Mouse (Mus musculus) thymus, adult 2 months (tissue): ENCODE measurements around the gene Esrrb. TPM values are rescaled to one million over a fixed set of nuclear protein-coding genes. Genes with fewer than 3 reads are reported as not detected.
A peak's percentile ranks its signal among the peaks of the same experiment; 100 is the strongest.

Experiments
- DNase-seq: peaks from one replicate; pipeline ENCODE4 v3.0.0; 2021
- H3K27ac ChIP-seq: fragments of 200-500 bp; 2 replicates; pipeline ENCODE4 v1.5.1; 2012; ENCODE audit warnings: low read length, control low read depth; ENCODE audit not compliant: control insufficient read depth, insufficient read depth
- H3K27me3 ChIP-seq: fragments of 200-500 bp; 2 replicates; pipeline ENCODE4 v1.6.1; 2012; ENCODE audit warnings: mild to moderate bottlenecking, low read length, moderate library complexity, mixed read lengths; ENCODE audit not compliant: control insufficient read depth, insufficient read depth
- H3K36me3 ChIP-seq: fragments of 200-500 bp; 2 replicates; pipeline ENCODE4 v1.6.1; 2012; ENCODE audit warnings: mild to moderate bottlenecking, low read length, moderate library complexity; ENCODE audit not compliant: control insufficient read depth, insufficient read depth
- H3K4me1 ChIP-seq: fragments of 200-500 bp; replicated peaks from 2 replicates; pipeline ENCODE4 v1.6.1; 2012; ENCODE audit warnings: low read length; ENCODE audit not compliant: control insufficient read depth, insufficient read depth
- H3K4me3 ChIP-seq: fragments of 200-500 bp; 2 replicates; pipeline ENCODE4 v1.5.1; 2012; ENCODE audit warnings: mild to moderate bottlenecking, low read length, control low read depth, moderate library complexity; ENCODE audit not compliant: control insufficient read depth, insufficient read depth
- CTCF ChIP-seq: fragments of 200-500 bp; IDR thresholded peaks from 2 replicates; pipeline ENCODE4 v1.5.1; 2012; ENCODE audit warnings: mild to moderate bottlenecking, control low read depth, low read length, moderate library complexity, borderline replicate concordance; ENCODE audit not compliant: control insufficient read depth, poor library complexity, insufficient read depth; ENCODE audit errors: extremely low read depth
- POLR2A ChIP-seq: fragments of 200-500 bp; IDR thresholded peaks from 2 replicates; pipeline ENCODE4 v1.6.1; 2012; ENCODE audit warnings: mild to moderate bottlenecking, low read length, control low read depth, moderate library complexity; ENCODE audit not compliant: control insufficient read depth, poor library complexity, insufficient read depth; ENCODE audit errors: extremely low read depth
- WGBS: fragments of 180-500 bp; shearing (Covaris S2); methylation state at CpG from one replicate; pipeline ENCODE4 v1.1.7; 2018; 5-methylcytosine and 5-hydroxymethylcytosine counted together
- polyA plus RNA-seq: library from polyadenylated mRNA; depleted of rRNA; stranded (reverse); fragments of >200 nt; gene quantifications from 2 replicates; pipeline ENCODE4 v1.2.3, GENCODE M21; 2012

Esrrb gene
- polyA plus RNA-seq, 1 experiment, result 0.55 TPM

DNA sequence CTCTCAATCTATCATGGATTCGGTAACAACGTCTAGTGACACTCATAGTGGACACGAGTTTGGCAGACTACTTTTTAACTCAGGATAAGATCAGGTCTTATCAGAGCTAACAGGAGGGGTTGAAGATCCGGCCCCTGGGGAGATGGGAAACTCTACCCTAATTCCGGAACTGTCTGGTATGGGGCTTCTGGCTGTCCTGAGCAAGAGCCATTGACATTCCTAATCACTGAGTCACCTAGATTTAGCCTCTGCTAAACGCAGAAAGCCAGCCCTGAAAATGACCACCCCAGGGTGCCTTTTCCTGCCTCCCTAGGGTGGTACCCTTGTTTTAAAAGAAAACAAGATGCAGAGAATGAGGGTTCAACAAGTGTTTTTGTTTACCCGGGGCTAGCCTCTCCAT lies 34.4 kb downstream of the Esrrb start:
- no peak overlapping the region for H3K4me3 ChIP-seq

DNA sequence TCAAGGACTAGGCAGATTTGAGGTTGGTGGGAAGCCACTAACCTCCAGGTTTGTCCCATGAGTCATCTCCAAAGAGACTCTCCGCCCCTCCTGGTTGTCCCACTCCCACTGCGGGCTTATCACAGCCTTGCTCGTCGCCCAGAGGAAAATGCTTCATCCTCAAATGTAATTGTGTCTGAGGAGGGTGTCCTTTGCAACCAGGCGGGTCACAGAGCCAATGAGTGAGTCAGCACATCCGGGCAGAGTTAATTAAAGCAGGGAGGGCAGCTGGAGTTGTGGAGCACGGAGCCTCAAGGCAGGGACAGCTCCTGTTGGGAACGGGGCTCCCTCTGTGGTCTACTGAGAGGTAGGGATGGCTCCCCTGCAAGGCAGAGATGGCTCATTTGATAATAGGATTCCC lies 37.8 kb downstream of the Esrrb start:
- WGBS, result 15% methylated on average over 8 of the region's 8 CpGs
- Histone ChIP-seq H3K36me3 (no peaks in the 10 kb centered on the region), H3K4me3 (no peak overlapping the region), H3K4me1 (no peaks in the 10 kb centered on the region), H3K27ac (no peak overlapping the region), H3K27me3 (no peaks in the 10 kb centered on the region)
- TF ChIP-seq POLR2A, result no peak
- DNase-seq, result no peak

More for the DNA sequence above, 34.4 kb downstream of the Esrrb start:
- no peak for DNase-seq
- H3K4me1 ChIP-seq, result no peaks in the 10 kb centered on the region
- no peak for TF ChIP-seq CTCF
- no peak for TF ChIP-seq POLR2A
- H3K36me3 ChIP-seq, result no peaks in the 10 kb centered on the region
- no peak overlapping the region for H3K27ac ChIP-seq
- 77% methylated on average over 7 of the region's 7 CpGs for WGBS
- no peaks in the 10 kb centered on the region for H3K27me3 ChIP-seq

DNA sequence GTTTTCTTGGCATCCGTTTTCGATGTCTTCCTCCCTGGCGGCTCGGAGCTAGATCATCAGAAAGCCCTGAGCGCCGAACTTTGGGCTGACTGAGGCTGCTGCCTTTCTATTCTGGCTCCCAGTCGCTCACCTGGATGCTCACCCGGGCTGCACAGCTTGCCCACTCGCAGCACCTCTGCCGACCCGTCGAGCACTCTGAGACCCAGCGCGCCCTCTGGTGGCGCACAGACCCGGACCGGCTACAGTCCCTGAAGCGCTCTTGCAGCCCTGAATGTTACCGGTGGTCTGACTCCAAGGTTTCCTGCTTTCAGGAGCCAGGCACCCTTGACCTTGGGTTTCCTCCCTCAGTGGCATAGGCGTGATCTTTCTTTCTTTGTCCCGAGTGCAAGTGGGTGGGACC lies 41.8 kb downstream of the Esrrb start:
- DNase-seq, result peak; percentile 74
- H3K27me3 ChIP-seq, result no peaks in the 10 kb centered on the region
- H3K36me3 ChIP-seq, result no peaks in the 10 kb centered on the region
- H3K4me1 ChIP-seq, result no peaks in the 10 kb centered on the region
- TF ChIP-seq CTCF (peak; percentile 92), POLR2A (no peak)
- 7% methylated on average over 21 of the region's 21 CpGs for WGBS
- no peak overlapping the region for H3K4me3 ChIP-seq
- H3K27ac ChIP-seq, result no peak overlapping the region

DNA sequence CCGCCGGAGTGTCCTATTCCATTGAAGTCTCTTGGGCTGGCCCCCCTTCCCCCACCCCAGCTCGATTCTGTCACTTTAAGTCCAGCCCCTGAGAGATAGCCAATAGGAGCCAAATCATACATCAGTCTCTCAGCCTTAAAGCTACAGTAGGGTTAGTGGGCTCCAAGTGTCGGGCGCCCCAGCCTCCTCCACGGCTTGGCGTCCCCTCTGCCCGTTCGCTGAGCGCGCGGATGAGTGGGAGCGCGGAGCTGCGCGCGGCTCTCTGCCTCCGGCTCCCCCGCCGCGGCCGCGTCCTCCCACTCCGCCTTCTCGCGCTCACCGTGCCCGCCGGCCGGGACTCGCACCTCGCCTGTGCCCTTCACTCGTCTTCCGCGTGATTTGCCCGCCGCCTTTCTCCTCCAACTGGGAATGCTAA lies 60.6 kb downstream of the Esrrb start:
- Histone ChIP-seq H3K27me3 (peaks cover 13% of the 10 kb centered on the region; the same call in 1 of the 2 replicates), H3K27ac (no peak overlapping the region), H3K4me3 (no peak overlapping the region), H3K36me3 (no peaks in the 10 kb centered on the region), H3K4me1 (no peaks in the 10 kb centered on the region)
- TF ChIP-seq POLR2A, result no peak
- no peak for TF ChIP-seq CTCF
- no peak for DNase-seq
- 3% methylated on average over 37 of the region's 37 CpGs for WGBS

DNA sequence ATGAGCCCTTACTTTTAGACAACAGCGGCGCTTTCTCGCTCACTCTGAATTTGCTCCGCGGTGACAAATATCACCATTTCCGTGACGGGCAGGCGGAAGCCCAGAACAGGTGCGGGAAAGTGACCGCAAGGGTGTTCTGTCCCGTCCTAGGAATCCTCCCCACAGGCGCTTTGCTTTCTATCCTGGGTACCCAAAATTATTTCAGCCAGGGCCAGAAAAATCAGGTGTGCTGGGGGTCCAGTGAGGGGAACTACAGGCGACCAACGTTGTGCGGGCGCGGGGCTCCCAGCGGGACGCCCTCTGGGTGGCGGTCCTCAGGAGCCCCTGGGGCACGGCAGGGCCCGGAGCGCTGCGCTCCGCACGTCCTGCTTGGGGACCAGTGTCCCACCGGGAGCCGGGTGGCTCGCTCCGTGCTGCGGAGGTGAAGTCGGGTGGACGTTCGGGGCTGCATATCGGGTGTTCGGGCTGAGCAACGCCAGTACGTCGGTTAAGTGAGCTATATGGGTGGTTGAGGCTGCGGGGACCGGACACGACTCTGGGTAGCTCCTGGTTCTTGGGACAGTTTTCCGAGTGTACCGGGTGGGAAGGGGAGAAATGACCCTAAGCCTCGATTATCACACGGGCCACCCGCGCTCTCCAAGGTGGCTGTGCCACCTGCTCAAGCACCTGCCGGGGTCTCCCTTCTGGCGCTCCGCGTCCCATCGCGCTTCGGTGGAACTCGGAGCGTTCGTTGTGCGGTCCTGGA lies 61.4 kb downstream of the Esrrb start:
- Histone ChIP-seq H3K4me3 (no peak overlapping the region), H3K27me3 (peaks cover 13% of the 10 kb centered on the region; the same call in 1 of the 2 replicates), H3K4me1 (no peaks in the 10 kb centered on the region), H3K27ac (no peak overlapping the region), H3K36me3 (no peaks in the 10 kb centered on the region)
- DNase-seq, result no peak
- TF ChIP-seq POLR2A, result no peak
- TF ChIP-seq CTCF, result no peak
- WGBS, result 8% methylated on average over 59 of the region's 59 CpGs

DNA sequence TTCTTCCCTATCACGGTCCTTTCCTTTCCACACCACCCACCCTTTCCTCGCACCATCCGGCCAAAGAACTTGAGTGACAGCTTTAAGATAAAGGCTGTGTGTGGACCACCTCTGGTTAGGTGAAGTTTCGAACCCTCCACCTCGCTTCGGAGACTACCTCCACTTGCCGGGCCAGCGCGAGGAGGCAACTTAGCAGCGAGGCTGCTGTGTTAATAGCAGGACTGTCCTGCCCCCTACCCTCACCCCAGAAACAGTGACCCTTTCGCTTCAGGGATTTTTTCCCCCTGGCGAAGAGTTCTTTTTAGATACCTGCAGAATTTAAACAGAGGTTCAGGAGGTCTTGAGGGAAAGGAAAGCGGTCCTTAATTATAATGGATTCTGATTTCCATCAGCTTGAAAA lies 62.2 kb downstream of the Esrrb start:
- H3K36me3 ChIP-seq, result no peaks in the 10 kb centered on the region
- H3K27ac ChIP-seq, result no peak overlapping the region
- no peak for DNase-seq
- no peaks in the 10 kb centered on the region for H3K4me1 ChIP-seq
- H3K27me3 ChIP-seq, result peaks cover 13% of the 10 kb centered on the region; the same call in 1 of the 2 replicates
- WGBS, result 16% methylated on average over 13 of the region's 13 CpGs
- H3K4me3 ChIP-seq, result no peak overlapping the region
- TF ChIP-seq POLR2A (no peak), CTCF (no peak)
